Mouse (Mus musculus) urinary bladder, postnatal 4 days (tissue): ENCODE results near the gene Ptprn.

ENCODE experiments used
- DNase-seq, 2 experiments: peaks; one replicate each; pipeline ENCODE4 v3.0.0; 2021 to 2022; ENCODE audit warnings: low spot score in 2 of 2

Ptprn gene

DNA sequence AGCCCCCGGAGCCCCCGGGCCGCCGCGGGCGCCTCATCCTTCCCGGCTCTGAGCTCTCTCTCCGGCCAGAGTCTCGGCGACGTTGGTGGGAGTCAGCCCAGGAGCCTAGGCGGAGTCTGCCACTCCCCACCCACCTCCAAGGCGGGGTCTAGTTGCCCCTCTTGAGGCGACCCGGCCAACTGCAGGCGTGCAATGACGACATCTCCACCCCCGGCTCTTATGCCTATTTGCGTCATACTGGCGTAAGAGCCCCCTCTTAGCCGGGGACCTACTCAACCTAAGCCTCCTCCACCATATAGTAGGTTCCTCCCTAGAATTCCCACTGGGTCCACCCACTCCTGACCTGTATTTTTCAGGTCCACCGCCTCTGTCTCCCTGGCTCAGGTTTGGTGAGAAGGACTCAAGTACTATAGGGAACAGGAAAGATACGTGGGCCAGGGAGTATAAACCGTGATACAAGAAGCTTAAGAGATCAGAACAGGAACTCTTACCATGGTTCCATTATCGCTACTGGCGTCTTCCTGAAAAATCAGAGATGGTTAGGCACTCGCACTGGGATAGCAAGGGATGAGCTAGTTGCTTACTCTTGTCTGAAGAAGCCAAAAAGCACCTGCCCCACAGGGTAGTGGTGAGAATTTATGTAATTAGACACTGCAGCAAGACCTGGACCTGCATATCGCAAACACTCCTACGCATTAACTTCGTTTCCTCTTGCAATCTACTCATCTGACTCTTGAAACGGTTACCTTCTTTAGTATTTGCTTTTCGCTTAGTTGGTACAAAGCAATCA is at the start of gene Ptprn:
TSS of gene Ptprn (minus strand) at position 412 of the 790 bp plus-strand sequence.
- DNase-seq: no peak

DNA sequence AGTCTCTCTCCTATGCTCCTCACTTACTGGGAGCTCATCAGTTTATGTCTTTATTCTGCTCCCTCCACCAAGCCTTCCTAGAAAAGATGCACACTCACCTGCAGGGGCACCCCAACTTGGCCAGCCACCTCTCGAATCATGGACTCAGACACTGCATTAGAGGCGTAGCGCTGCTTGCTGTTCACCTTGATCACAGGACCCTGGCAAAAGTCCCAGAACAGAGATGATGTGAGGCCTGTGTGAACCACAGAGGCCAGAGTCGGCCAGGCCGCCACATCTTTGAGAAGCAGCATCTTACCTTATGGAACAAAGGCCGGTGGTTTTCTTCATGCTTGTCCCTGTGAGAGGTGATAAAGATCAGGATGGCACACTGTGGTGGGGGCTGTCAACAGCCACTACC is 47.4 kb upstream of the Ptprn start:
- no peak for DNase-seq

DNA sequence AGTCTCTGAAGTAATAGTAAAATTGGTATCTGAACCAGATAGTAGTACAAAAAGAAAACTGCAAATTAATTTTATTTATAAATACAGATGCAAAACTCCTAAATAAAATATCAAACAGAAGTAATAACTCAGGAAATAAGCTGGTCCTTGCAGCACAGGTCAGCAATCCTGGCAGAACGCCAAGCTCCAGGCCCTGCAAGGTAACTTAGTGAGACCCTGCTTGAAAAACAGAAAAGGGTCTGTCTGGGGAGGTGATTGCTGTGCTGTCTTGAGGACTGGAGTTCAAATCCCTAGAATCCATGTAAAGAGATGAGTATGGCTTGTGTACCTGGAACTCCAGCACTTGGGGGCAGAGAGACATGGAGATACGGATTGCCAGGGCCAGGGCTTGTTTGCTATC is 40.4 kb upstream of the Ptprn start:
- no peak for DNase-seq

DNA sequence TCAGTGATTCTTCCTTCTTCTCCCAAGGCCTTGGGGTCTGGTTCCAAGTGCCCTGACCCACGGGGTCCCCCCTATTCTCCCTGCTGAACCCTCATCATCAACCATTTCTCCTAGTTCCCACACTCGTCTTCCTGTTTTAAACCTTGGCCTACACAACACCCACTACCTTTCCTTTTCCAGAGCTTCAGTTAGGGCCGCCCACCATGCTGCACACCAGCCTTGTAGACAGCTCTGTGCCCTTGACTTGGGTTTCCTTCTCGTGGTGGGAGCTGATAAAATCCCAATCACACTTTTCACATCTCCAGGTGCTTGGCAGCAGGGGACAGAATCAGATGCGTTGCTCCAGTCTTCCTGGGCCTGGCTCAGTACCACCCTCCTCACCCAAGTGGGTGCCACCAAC is 30.0 kb upstream of the Ptprn start:
- no peak for DNase-seq

DNA sequence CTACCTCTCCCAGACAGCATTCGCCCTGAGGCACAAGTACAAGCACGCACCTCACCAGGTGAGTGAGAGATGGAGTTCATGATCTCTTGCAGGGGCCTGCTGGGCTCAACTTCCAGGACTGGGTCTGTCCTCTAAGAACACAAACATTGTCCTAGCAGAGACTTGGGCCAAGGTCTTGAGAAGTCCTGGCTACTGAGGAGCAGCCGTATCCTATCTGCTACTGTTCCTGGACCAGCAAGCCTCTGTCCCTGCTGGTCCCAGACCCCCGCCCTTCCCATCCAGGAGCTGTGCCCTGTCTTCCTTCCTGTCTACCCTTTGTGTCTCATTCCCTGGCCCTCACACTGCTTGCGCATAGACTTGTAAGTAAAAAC is 29.0 kb upstream of the Ptprn start:
- DNase-seq: no peak

DNA sequence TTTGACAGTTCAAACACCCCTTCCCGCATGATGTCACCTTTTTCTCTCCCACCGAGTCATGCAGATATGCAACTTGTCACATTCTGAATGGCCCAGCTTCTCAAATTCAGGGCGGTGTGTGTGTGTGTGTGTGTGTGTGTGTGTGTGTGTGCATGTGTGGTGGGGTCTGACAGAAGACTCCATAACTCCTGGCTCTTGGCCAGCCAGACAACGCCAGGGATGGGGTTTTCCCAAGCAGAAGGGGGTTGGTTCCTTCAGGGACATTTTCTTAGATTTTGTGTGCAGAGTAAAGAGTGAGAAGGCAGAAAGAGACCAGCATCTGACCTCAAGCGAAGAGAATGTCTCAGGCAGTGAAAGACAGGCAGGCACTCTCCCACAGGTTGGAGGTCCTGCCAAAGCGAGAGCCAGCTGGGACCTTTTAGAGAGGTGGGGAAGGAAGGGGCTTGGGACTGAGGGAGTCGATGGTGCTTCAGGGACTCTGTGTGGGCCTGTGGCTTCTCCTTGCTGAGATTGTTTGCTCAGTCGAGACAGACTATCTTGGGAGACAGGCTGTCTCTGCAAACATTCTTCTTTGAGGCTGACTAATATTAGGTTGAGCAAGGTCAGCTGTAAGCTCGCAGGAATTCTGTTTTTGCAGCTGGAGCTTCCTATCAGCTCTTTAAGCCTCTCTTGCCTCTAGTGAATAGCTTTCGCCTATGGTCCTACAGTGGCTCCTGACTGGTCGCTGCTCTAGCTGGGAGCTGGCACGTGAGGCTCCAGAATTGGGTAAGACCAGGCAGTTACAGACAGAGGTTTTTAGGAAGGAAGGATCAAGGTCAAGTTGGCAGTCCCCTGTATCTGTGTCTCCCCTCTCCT is 28.4 kb upstream of the Ptprn start:
- DNase-seq: no peak

DNA sequence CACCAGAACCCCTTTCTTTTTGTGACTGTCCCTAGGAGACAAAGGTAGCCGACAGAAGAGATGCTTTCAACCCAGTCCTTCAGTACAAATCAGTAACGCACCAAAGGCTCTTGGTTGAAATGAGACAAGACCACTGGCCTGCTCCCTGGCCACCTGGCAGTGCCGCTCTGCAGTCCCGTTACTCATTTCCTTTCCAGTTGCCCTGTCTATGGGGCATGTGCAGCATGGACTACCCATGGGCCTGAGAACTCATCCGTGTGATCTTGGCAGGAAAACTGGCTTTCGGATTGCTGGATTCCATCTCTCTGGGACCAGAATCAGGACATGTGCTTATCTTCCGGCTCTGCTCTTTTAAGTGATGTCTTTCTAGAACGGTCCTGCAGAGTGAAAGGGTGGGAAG is 27.0 kb upstream of the Ptprn start:
- no peak for DNase-seq

DNA sequence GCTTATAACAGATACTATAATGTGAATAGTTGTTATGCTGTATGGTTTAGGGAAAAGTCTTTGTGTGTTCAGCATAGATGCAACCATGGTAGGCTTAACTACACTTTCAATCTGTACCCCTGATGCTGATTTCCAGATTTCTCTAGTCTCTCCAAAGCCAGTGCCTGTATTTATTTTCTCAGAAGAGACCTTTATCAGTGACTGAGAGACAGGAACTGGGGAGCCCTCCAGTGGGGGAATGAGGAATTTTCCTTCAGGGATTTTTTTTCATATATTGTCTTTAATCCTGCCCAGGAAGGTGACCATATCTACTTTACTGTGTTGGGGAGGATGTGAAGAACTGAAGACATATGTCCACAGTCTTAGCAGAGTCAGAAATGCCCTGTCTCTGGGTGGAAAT is 26.3 kb upstream of the Ptprn start:
- DNase-seq: no peak

DNA sequence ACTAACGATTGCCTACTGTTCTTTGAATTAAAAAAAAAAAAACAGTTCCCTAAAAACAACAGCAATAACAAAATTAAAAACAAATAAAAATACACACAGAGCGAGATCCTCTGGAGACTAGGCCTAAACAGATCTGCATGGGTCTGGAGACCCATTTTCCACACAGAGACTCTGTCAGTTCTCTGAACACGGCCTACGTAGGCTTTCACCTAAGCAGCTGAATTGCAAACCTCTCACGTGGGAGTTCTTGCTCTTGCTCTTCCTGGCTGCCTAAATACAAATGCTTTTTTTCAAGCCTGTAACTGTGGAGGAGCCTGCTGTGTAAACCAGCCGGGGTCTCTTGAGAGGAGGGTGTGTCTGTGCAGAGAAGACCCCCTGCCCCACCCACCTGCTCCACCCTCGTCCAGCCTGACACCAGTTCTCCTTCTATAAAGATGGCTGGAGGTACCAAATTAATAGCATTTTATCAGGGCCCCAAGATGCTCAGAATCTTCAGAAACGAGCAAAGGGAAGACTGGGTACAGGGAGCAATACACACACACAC is 25.7 kb upstream of the Ptprn start:
- no peak for DNase-seq

DNA sequence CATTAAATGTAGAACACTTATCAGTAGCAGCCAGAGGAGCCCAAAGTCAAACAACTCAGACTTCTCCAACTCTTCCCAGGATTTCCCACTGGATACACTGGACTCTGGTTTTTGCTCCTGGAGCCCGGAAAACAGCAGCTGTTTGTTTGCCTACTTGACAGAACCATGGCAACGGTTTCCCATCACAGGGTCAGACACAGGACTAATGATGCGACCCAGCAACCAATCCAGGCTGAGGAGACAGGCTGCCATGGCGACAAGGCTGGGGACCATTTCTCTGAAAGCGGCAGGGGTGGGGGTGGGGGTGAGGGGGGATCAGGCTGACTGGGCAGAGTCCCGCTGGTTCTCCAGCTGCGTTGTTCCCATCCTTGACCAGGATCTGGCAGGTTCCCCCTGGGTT is 25.1 kb upstream of the Ptprn start:
- no peak for DNase-seq

DNA sequence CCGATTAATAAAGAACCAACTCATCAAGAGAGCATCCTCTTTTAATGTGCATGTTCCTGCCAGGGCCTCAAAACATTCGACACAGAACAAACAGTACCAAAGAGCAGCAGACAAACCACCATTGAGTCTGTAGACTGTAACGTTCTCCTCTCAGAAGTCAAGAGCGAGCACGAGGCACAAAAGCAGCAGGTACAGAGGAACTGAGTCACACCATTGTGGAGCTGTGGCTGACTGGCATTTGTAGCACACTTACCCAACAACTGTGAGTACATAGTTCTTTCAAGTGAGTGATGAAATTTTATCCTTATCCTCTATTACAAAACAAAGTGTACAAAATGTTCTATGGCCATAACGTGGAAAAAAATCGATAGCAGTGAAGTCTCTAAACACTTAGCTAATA is 20.6 kb upstream of the Ptprn start:
- no peak for DNase-seq

DNA sequence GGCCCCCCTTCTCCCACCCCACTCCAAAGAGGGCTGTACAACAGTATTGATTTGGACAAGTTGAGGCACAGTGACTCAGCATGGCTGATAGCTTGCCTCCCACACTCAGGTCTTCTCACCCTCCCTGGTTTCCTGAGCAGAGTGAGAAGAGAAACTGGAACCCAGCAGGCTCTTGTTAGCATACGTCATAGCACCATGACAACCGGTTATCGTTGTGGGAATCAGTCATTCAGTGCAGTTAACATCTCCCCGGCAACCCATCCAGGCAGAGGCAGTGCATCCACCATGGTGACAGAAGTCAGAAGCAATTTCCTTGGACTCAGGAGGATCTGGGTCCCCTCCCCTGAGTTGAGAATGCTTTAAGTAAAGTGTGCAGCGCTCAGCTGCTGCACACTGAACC is 18.7 kb upstream of the Ptprn start:
- DNase-seq: no peak

DNA sequence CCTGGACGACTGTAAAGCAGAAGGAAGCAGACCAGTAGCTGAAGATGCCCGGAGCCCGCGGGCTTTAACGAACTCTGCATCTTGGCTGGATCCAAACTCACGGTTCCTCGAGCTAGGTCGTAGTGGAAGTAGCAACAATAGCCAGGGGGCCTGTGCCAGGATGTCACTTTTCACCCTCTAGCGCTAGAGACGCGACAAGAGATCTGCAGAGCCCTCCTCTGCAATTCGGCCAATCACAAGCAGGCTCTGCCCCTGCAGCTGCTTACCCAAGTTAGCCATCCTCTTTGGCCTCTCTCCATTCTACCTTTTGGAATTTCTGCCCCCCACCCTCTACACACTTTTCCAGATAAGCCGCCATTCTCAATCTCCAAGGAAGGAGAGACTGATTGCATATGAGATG is 13.9 kb upstream of the Ptprn start, which contains the start of gene Resp18:
TSS of gene Resp18 (minus strand) at position 188 of the 400 bp plus-strand sequence.
- no peak for DNase-seq

DNA sequence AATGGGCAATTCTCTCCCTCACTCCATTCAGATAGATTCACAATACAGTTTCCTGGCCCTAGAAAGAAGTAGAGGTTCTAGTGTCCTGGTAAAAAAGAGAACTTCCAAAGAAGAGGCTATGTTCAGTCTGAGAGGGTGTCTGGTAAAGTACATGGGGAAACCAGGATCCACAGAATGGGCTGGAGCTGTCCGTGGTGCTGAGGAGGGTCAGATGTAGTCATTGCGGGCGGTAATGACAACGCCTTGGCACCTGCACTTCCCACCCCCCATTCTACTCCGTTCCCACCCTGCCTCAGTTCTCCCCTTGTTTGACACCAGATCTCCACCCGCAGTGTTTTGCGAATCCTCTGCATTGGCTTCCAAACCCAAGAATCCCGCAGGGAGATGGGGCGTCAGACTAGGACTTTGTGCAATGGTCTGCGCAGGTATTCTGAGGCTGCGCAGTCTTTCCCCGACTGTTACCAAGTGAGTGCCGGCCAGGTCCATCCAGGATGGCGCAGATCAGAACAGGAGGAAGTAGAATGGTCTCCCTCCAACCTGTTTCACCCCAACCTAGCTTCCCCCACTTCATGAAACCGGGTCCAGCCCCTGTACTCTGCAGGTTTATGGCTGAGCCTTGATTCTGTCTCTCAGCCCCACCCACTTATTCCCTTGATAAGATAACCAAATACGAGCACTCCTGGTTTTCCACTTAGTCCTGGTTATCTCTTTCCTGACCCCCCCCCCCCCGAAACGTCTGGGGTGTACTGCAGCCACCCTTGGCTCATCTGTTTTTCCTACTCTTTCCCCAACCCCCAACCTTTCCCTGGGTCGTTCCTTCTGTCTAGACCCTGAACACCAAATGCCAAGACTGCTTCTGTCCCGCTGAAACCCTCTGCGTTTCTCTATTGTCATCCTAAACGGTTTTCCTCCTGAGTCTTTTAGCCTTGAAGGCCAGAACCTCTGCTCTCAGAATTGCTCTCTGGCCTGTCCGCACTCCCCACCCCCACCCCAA is 13.2 kb upstream of the Ptprn start:
- no peak for DNase-seq

DNA sequence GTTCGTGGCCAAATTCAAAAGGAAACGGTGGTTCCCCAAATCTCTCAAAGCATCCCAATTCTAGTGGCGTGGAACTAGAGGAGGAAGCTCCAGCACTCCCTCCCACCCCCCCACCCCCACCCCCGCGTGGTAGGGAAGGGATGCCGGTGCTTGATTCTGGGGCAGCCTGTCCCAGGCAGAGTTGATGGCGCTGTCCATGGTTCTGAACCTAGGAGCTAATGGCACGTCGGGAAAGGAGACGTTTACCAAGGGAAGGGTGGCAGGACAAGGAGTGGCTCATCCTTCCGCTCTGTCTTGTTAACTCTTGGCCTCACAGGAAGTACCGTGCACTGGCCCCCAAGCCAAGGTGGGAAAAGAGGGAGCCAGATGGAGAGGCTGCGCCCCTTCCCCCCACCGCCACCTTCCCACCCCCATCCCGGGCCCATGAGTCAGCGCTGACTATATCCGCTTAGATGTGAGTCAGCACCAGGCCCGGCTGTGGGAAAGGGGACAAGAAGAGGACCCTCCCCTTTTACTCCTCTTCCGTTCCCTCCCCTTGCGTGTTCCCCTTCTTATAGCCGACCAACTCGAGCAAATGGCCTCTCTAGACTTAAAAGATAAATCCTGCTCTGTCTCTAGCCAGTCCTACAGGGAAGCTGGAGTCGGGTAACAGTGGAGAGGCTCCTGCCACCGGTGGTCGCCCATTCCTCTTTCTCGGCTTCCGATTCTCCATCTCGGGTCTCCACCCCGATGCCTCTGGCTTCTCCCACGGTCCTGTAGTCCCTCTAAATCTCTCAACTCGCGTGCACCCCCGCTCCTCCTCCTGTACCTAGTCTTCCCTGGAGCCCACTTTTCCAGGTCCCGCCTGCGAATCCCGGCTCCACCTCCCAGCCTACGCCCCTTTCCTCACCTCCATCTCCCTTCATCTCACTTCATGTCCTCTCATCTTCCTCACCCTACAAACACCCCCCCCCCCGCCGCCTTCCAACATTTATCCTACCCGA is 1.0 kb downstream of the Ptprn start:
- peak in 1 of 2 experiments; percentile 78 for DNase-seq

DNA sequence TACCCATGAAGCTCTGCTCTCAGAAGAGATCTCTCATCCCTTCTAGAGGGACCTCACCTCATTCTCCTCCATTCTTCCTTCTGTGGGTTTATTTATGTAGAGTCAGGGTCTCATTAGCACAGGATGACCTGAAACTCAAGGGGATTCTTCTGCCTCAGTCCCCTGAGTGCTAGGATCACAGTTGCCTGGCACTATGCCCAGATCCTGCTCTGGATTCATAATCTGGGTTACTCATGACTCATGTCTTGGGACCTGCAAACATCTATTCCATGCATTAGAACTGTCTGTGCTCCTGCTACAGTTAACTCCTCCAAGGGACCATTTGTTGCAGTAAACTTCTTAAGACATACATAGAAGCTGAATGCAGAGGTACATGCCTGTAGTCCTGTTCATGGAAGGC is 3.0 kb downstream of the Ptprn start:
- DNase-seq: no peak

DNA sequence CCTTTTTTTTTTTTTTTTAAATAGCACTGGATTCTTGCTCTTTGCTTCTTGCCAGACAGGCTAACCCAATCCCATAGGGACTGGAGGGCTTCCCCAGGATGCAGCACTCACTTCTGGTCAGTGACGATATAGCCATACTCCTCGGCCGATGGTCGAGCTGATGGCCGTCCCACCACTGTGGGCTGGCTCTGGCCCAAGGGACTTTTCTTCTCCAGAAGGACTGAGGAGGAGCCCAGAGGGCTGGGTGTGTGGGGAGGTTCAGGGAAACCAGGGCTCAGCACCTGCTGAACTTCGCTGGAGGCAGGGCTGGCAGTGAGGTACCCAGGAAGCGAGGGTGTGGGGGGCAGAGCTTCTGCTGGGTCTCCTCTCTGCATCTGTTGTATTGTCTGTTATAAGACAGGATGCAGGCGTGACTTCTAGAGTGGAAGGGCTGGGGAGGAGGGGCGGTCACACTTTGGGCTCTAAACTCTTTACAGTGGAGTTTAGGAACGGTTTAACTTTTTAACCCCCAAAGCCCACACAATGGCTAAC is 8.7 kb downstream of the Ptprn start:
- no peak for DNase-seq

DNA sequence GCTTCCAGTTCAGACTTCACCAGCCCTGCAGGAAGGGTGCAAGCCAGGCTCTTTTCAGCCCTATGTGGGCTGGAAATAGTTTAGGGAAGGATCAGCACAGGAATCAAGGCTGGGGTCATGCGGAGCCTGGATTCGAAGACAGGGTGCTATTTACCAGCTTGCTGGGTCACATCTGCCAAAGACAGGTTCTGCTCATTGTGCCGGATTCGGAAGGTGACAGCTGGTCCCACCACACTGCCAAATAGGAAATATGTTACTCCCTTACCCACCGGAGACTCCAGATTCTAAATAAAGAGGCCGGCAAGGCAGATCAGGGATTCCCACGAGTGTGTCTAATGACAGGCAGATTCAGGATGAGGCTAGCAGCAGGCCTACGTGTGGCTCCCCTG is 9.7 kb downstream of the Ptprn start:
- DNase-seq: no peak

DNA sequence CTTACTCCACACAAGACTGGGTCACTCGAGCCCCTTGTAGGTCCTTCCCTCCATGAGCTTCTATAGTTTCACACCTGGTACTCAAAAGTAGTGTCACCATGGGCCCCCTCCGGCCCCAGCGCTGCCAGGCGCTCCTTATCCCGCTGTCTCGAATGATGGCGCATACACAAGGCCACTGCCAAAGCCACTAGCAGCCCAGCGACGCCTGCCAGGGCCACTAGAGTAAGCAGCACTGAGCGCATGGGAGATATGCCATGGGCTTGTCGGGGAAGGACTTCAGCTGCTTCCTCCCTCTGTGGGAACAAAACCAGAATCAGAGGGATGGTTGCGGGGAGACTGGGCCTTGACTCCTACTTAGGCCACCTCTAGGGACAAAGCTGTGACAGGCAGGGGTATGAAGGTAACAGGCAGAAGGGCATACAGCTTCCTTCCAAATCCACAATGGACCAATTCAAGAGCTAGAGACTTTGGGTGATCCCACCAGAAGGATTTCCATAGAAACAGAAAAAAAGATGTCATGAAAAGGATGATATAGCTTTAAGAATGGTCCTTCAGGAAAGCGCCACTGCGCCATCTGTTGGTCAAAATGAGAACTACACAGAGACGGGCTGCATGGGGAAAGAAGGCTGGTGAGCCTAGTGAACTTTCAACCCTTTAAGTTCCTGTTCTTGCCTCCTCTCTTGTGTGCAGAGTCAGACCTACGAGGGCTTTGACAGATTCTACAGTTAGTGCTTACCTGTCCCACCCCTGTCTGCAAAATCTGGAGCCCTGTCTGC is 10.3 kb downstream of the Ptprn start:
- DNase-seq: peak; percentile 53 to 87
